Mouse (Mus musculus) gastrocnemius, adult 18-20 months (tissue): ENCODE measurements around the gene Mup3. TPM values are rescaled to one million over a fixed set of nuclear protein-coding genes. Genes with fewer than 3 reads are reported as not detected.
"Not testable (repeated sequence)": the region's sequence is repeated elsewhere in the genome, so short reads cannot be mapped to it uniquely, and the experiment has no call there.

ENCODE experiments used
- DNase-seq: peaks from one replicate; pipeline ENCODE4 v3.0.0; 2021; ENCODE audit warnings: low spot score
- long read RNA-seq, 2 experiments: library from polyadenylated mRNA; stranded (forward); transcript quantifications; one replicate each; pipeline ENCODE4 v2.0.0; 2021
- total RNA-seq, 2 experiments: library from RNA; stranded (reverse); gene quantifications; 2 replicates each; pipeline ENCODE4 v1.2.3; 2021

Mup3 gene
- 1 to 10 TPM in 1 of 2 experiments, not detected in 1; 3.5 TPM for total RNA-seq
- long read RNA-seq, experiment 1: 0 reads
- long read RNA-seq, experiment 2: 0 reads

GRCm38 (mm10) chr4:62087241-62087640 lies at the start of gene Mup3:
TSS of gene Mup3 (minus strand) at chr4:62087342.
- no peak for DNase-seq

GRCm38 (mm10) chr4:62133706-62134105 lies 46.6 kb upstream of the Mup3 start:
- peak; percentile 54 for DNase-seq

- not testable (repeated sequence) for DNase-seq
Measured at GRCm38 (mm10) chr4:62103366-62103765, 16.2 kb upstream of the Mup3 start.

- no peak for DNase-seq
Measured at GRCm38 (mm10) chr4:62087953-62088352, 811 bp upstream of the Mup3 start.

- no peak for DNase-seq
Measured at GRCm38 (mm10) chr4:62082755-62083154, 4.4 kb downstream of the Mup3 start.

- DNase-seq: no peak
Measured at GRCm38 (mm10) chr4:62075126-62075525, 12.0 kb downstream of the Mup3 start.

- DNase-seq: not testable (repeated sequence)
Measured at GRCm38 (mm10) chr4:62054780-62055179, 32.4 kb downstream of the Mup3 start.

GRCm38 (mm10) chr4:62054058-62054457 lies 33.1 kb downstream of the Mup3 start, which contains the start of gene Mup20:
TSS of gene Mup20 (minus strand) at chr4:62054158.
- DNase-seq: not testable (repeated sequence)

Other genes starting within 250 kb of the Mup3 start
- gene Mup20, start 33.2 kb downstream of the Mup3 start, total RNA-seq: under 1 TPM in 1 of 2 experiments, not detected in 1; 0.40 TPM
- gene Mup21, start 63.5 kb upstream of the Mup3 start, total RNA-seq: not detected
- gene Zfp37, start 143.7 kb upstream of the Mup3 start, total RNA-seq: 1 to 10 TPM in 1 of 2 experiments, under 1 TPM in 1; 0.82 to 1.3 TPM
- gene Slc31a2, start 175.2 kb upstream of the Mup3 start, total RNA-seq: 1 to 10 TPM; 5.3 to 6.2 TPM